Mouse (Mus musculus) urinary bladder, postnatal 25 days (tissue): ENCODE results near the gene Itfg2.

Source experiments
- DNase-seq: peaks from one replicate; pipeline ENCODE4 v3.0.0; 2022; ENCODE audit warnings: low spot score

Gene Itfg2

GRCm38 (mm10) chr6:128424269-128425019 lies at the start of gene Itfg2:
Gene Itfg2, minus strand, starts transcription at chr6:128424931.
- DNase-seq: peak; percentile 93

- DNase-seq: no peak
Observed at GRCm38 (mm10) chr6:128474112-128474511, 49.4 kb upstream of the Itfg2 start.

GRCm38 (mm10) chr6:128469451-128469850 lies 44.7 kb upstream of the Itfg2 start:
- DNase-seq: peak; percentile 30

GRCm38 (mm10) chr6:128467298-128467697 lies 42.6 kb upstream of the Itfg2 start:
- no peak for DNase-seq

GRCm38 (mm10) chr6:128466563-128466962 lies 41.8 kb upstream of the Itfg2 start:
- DNase-seq: no peak

GRCm38 (mm10) chr6:128466043-128466442 lies 41.3 kb upstream of the Itfg2 start:
- DNase-seq: no peak

GRCm38 (mm10) chr6:128464996-128465395 lies 40.3 kb upstream of the Itfg2 start:
- DNase-seq: no peak

GRCm38 (mm10) chr6:128461606-128462005 lies 36.9 kb upstream of the Itfg2 start:
- no peak for DNase-seq

GRCm38 (mm10) chr6:128460729-128461503 lies 36.2 kb upstream of the Itfg2 start:
- DNase-seq: no peak

GRCm38 (mm10) chr6:128460321-128460720 lies 35.6 kb upstream of the Itfg2 start:
- no peak for DNase-seq

GRCm38 (mm10) chr6:128457186-128457585 lies 32.5 kb upstream of the Itfg2 start:
- no peak for DNase-seq

GRCm38 (mm10) chr6:128455835-128456605 lies 31.3 kb upstream of the Itfg2 start:
- DNase-seq: no peak

GRCm38 (mm10) chr6:128447063-128447462 lies 22.3 kb upstream of the Itfg2 start:
- DNase-seq: no peak

GRCm38 (mm10) chr6:128445761-128446535 lies 21.2 kb upstream of the Itfg2 start:
- peak; percentile 53 for DNase-seq

- no peak for DNase-seq
Observed at GRCm38 (mm10) chr6:128440238-128440637, 15.5 kb upstream of the Itfg2 start.

- peak; percentile 21 for DNase-seq
Observed at GRCm38 (mm10) chr6:128438871-128439341, 14.2 kb upstream of the Itfg2 start.

- peak; percentile 93 for DNase-seq
Observed at GRCm38 (mm10) chr6:128438317-128438870, 13.7 kb upstream of the Itfg2 start, which contains the start of gene Fkbp4. Gene Fkbp4, minus strand, starts transcription at chr6:128438677.

GRCm38 (mm10) chr6:128437731-128438316 lies 13.1 kb upstream of the Itfg2 start:
- peak; percentile 53 for DNase-seq

GRCm38 (mm10) chr6:128437288-128437687 lies 12.6 kb upstream of the Itfg2 start:
- DNase-seq: no peak

- no peak for DNase-seq
Observed at GRCm38 (mm10) chr6:128436356-128437005, 11.8 kb upstream of the Itfg2 start.
